Mouse (Mus musculus) CH12.LX (cell line): ENCODE measurements around the gene H60c. TPM values are rescaled to one million over a fixed set of nuclear protein-coding genes. Genes with fewer than 3 reads are reported as not detected.

ENCODE experiments used
- DNase-seq: peaks from one replicate; pipeline ENCODE4 v3.0.0-alpha.2; 2013; ENCODE audit errors: extremely low read depth
- H3K27ac ChIP-seq: 2 replicates; pipeline ENCODE4 v1.5.1; 2012; ENCODE audit warnings: low read depth, mild to moderate bottlenecking, control low read depth, moderate library complexity; ENCODE audit not compliant: insufficient read depth
- H3K27me3 ChIP-seq: replicated peaks from 2 replicates; pipeline ENCODE3; 2012; ENCODE audit warnings: inconsistent platforms
- H3K36me3 ChIP-seq, 2 experiments: replicated peaks in 1 of 2; 2 replicates each; pipeline versions ENCODE3 to v1.6.1; 2012; ENCODE audit warnings: inconsistent platforms in 1 of 2, low read length in 1 of 2, mild to moderate bottlenecking in 1 of 2, mixed read lengths in 1 of 2, moderate library complexity in 1 of 2; ENCODE audit not compliant: control insufficient read depth in 1 of 2, insufficient read depth in 1 of 2
- H3K4me1 ChIP-seq, 2 experiments: 2 replicates each; pipeline ENCODE4 v1.6.1; 2012; ENCODE audit warnings: inconsistent platforms in 1 of 2, moderate library complexity in 1 of 2; ENCODE audit not compliant: insufficient read depth in 2 of 2, control insufficient read depth in 1 of 2
- H3K4me2 ChIP-seq: 2 replicates; pipeline ENCODE4 v1.6.1; 2012; ENCODE audit warnings: low read depth, mild to moderate bottlenecking, control low read depth; ENCODE audit not compliant: poor library complexity, insufficient read depth, severe bottlenecking
- H3K4me3 ChIP-seq, 3 experiments: fragments of 150-350 bp in 1 of 3; sonication (generic) in 1 of 3; replicated peaks in 1 of 3; 2 replicates each; pipeline versions ENCODE3 to v1.5.1; 2011 to 2012; ENCODE audit warnings: low read depth in 2 of 3, low read length in 2 of 3, mild to moderate bottlenecking in 2 of 3, moderate library complexity in 2 of 3, control low read depth in 1 of 3, improper control_type of control experiment in 1 of 3, inconsistent platforms in 1 of 3, mixed read lengths in 1 of 3; ENCODE audit not compliant: poor library complexity in 1 of 3
- H3K79me2 ChIP-seq: replicated peaks from 2 replicates; pipeline ENCODE4 v1.6.1; 2012; ENCODE audit warnings: mild to moderate bottlenecking, moderate library complexity; ENCODE audit not compliant: control insufficient read depth, poor library complexity, insufficient read depth, severe bottlenecking; ENCODE audit errors: extremely low read depth
- H3K9ac ChIP-seq: 2 replicates; pipeline ENCODE4 v1.6.1; 2012; ENCODE audit warnings: low read depth, mild to moderate bottlenecking, control low read depth, moderate library complexity; ENCODE audit not compliant: insufficient read depth
- H3K9me3 ChIP-seq: replicated peaks from 2 replicates; pipeline ENCODE3; 2012; ENCODE audit warnings: low read length, inconsistent platforms, mixed read lengths
- BHLHE40 ChIP-seq: IDR thresholded peaks from 2 replicates; pipeline ENCODE4 v1.6.1; 2011; ENCODE audit warnings: mild to moderate bottlenecking, low read depth, low read length, improper control_type of control experiment
- IRF4 ChIP-seq: IDR thresholded peaks from 2 replicates; pipeline ENCODE4 v1.6.1; 2014; ENCODE audit warnings: low read depth, mild to moderate bottlenecking, inconsistent platforms, low read length, improper control_type of control experiment
- KAT2A ChIP-seq: IDR thresholded peaks from 2 replicates; pipeline ENCODE4 v1.6.1; 2012; ENCODE audit warnings: low read length, improper control_type of control experiment, inconsistent platforms; ENCODE audit not compliant: insufficient replicate concordance
- MAFK ChIP-seq: IDR thresholded peaks from 2 replicates; pipeline ENCODE4 v1.6.1; 2011; ENCODE audit warnings: low read length, improper control_type of control experiment; ENCODE audit not compliant: insufficient replicate concordance
- MAZ ChIP-seq: IDR thresholded peaks from 2 replicates; pipeline ENCODE4 v1.6.1; 2012; ENCODE audit warnings: low read depth, mild to moderate bottlenecking, inconsistent platforms, low read length, improper control_type of control experiment, moderate library complexity
- MEF2A ChIP-seq: IDR thresholded peaks from 2 replicates; pipeline ENCODE4 v1.6.1; 2014; ENCODE audit warnings: low read depth, mild to moderate bottlenecking, inconsistent platforms, low read length, improper control_type of control experiment, borderline replicate concordance
- RAD21 ChIP-seq: IDR thresholded peaks from 2 replicates; pipeline ENCODE4 v1.6.1; 2011; ENCODE audit warnings: low read depth, mild to moderate bottlenecking, low read length, improper control_type of control experiment, moderate library complexity
- SMC3 ChIP-seq: IDR thresholded peaks from 2 replicates; pipeline ENCODE4 v1.6.1; 2011; ENCODE audit warnings: low read depth, low read length, improper control_type of control experiment
- TBP ChIP-seq: conservative IDR thresholded peaks from 2 replicates; pipeline ENCODE4 v1.6.1; 2011; ENCODE audit warnings: low read depth, low read length, improper control_type of control experiment
- ZMIZ1 ChIP-seq: IDR thresholded peaks from 2 replicates; pipeline ENCODE4 v1.6.1; 2012; ENCODE audit warnings: low read depth, mild to moderate bottlenecking, inconsistent platforms, low read length, improper control_type of control experiment
- ZNF384 ChIP-seq: IDR thresholded peaks from 2 replicates; pipeline ENCODE4 v1.6.1; 2012; ENCODE audit warnings: low read depth, low read length, improper control_type of control experiment, inconsistent platforms
- dilution Hi-C: fragments of 300-500 bp; cut with MboI; formaldehyde crosslinking; loops from 2 replicates; pipeline ENCODE4 v1.14.3; 2020; ENCODE audit warnings: low sequenced_read_pairs; ENCODE audit not compliant: extremely low pct_unique_long_range_greater_than_20kb, extremely low pct_ligation_motif_present
- in situ Hi-C: fragments of 300-500 bp; cut with MboI; formaldehyde crosslinking; loops from 3 replicates; pipeline ENCODE4 v1.14.3; 2019; ENCODE audit warnings: low sequenced_read_pairs, low pct_ligation_motif_present, low pct_unique_long_range_greater_than_20kb, mixed read lengths
- polyA plus RNA-seq: library from polyadenylated mRNA; unstranded; fragments of >175 nt; gene quantifications from 2 replicates; pipeline ENCODE4 v1.2.1, GENCODE M21; 2012; ENCODE audit warnings: low read depth; ENCODE audit not compliant: insufficient read length
- total RNA-seq, 2 experiments: library from RNA; depleted of rRNA; stranded (reverse); fragments of 300-350 nt in 1 of 2; fragments of >200 nt in 1 of 2; gene quantifications; 2 replicates each; pipeline ENCODE4 v1.2.3; 2012 to 2014

Gene H60c
- total and polyA plus RNA-seq, 3 experiments: not detected

DNA sequence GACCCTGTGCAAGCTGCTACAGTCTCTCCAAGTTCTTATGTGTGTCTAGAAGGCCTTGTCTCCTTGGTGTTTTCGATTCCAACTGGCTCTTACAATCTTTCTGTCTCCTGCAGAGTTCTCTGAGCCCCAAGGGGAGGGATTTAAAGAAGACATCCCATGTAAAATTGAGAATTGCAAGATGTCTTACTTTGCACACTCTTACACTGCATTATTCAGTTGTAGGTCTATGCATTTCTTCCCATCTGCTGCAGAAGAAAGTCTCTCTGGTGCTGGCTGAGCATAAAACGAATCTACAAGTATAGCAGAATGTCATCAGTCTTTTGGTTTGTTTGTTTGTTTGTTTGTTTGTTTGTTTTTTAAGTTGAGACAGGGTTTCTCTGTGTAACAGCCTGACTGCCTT, 26.4 kb upstream of the H60c start:
- Histone ChIP-seq H3K4me2 (no peak overlapping the region), H3K9me3 (no peaks in the 10 kb centered on the region), H3K79me2 (no peaks in the 10 kb centered on the region), H3K27ac (no peak overlapping the region), H3K36me3 (no peaks in the 10 kb centered on the region), H3K4me3 (no peak overlapping the region), H3K4me1 (no peaks in the 10 kb centered on the region), H3K27me3 (no peaks in the 10 kb centered on the region), H3K9ac (no peak overlapping the region)
- TF ChIP-seq ZMIZ1 (no peak), RAD21 (no peak), ZNF384 (no peak)
- dilution Hi-C loops (no loop called here), in situ Hi-C loops (no loop called here)
- DNase-seq: no peak

DNA sequence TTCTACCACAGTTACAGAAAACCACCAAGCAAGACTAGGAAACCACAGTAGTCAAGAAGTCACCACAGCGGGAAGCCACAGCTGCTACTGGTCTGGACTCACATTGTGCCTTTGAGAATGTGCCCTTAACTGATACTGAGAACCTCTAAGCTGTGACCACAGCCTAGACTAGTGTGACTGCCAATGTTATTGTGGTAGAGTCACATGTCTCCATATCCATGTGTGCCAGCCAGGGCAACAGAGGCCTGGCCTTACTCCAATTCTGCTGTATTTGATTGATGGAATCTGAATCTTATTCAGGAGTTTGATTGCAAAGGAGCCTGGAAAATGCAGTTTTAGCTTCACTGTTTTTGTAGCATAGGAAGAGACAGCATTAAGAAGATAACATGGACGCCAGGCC, 13.5 kb upstream of the H60c start:
- TF ChIP-seq MAFK: peak; percentile 49; the same call in 1 of the 2 replicates
- TF ChIP-seq IRF4: no peak
- peak; percentile 57 for TF ChIP-seq BHLHE40
- Histone ChIP-seq H3K4me3 (no peak overlapping the region), H3K9me3 (no peaks in the 10 kb centered on the region), H3K4me1 (peaks cover 0 to 6% of the 10 kb centered on the region in 2 experiments; a peak in 1 of 4 replicates), H3K4me2 (no peak overlapping the region), H3K79me2 (no peaks in the 10 kb centered on the region), H3K9ac (no peak overlapping the region), H3K27me3 (no peaks in the 10 kb centered on the region), H3K36me3 (no peaks in the 10 kb centered on the region), H3K27ac (no peak overlapping the region)
- in situ Hi-C loops: no loop called here
- dilution Hi-C loops: no loop called here
- peak; percentile 47 for DNase-seq

DNA sequence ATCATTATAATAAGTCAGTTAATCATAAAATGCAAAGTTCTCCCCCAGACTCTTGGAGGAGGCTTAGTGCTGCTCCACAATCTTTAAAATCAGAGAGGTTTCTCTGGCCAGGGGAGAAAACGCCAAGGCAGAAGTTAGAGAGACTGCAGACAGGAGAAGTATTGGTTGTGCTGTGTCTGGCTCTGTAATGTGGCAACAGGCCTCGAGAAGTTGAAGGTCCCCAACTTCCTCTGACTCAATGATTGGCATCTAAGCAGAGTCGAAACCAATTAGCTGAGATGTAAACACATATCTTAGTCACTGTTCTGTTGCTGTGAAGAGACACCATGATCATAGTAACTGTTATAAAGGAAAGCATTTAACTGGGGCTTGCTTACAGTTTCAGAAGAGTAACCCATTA, 6.5 kb upstream of the H60c start:
- Histone ChIP-seq H3K36me3 (no peaks in the 10 kb centered on the region), H3K79me2 (no peaks in the 10 kb centered on the region), H3K9ac (no peak overlapping the region), H3K4me1 (no peaks in the 10 kb centered on the region), H3K4me3 (no peak overlapping the region), H3K27me3 (no peaks in the 10 kb centered on the region), H3K27ac (no peak overlapping the region), H3K9me3 (no peaks in the 10 kb centered on the region), H3K4me2 (no peak overlapping the region)
- no peak for DNase-seq
- in situ Hi-C loops: no loop called here
- dilution Hi-C loops: no loop called here
- TF ChIP-seq KAT2A (no peak), MEF2A (no peak), MAZ (no peak), TBP (no peak), SMC3 (no peak), ZNF384 (no peak)
